In the genomic region with DNA sequence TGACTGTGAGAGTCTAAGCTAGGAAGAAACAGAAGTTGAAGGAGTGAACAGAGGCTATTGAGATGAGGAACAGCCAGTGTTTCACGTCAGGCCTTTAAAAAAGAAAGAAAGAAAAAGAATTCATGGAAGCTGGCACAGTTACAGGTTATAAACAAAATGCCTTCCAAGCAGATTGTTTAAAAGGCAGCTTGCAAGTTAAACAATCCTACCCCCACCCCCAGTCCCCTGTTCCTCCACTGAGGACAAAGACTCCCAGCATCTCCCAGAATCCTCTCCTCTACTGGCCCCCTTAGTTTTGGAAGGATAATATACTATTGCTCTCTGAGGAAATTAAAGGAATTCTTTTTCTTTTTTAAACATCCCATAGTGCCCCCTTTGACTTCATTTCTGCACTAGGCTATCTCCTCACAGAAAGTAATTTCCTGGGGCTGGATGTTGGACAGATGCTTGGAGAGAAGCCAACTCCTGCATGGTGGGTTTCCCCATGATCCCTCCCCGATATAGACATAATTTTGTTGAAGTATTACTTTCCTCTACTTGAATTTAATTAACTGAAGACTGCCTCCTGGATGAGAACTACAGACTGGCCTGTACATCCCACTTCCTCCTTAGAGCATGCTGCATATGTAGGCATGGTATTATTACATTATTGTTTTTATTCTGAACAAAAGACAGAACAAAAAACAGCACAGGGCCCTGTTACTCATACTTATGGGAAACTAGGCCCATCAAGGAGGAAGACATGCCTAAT, we compare ENCODE assay signal across 17 mouse cellular contexts. TPM values are rescaled to one million over a fixed set of nuclear protein-coding genes. Genes with fewer than 3 reads are reported as not detected.
DNase-seq lines count a peak whose midpoint lies in the region; ATAC-seq and TF ChIP-seq lines count a peak whose summit lies in the region.
"Had no signal": no experiment of that assay in that cellular context is flagged by ENCODE, and none has a peak within 500 bp of the region (broad histone marks: within the 10 kb centered on the region; RNA-seq: fewer than 3 reads in every experiment).

No protein-coding gene starts in this region.

- TF ChIP-seq POLR2A in brain, embryonic 14.5 days (IDR thresholded peaks at IDR 0.05; ENCODE audit: borderline replicate concordance, extremely low read depth, insufficient read depth, insufficient read length, poor library complexity, severe bottlenecking), result no peak

- no peak overlapping the region for H3K9ac ChIP-seq in forebrain, embryonic 14.5 days (ENCODE audit: low read length)
- no peak overlapping the region for H3K9ac ChIP-seq in forebrain, embryonic 16.5 days (replicated peaks; ENCODE audit: low read depth, low read length)
- H3K9ac ChIP-seq in limb, embryonic 13.5 days, result no peak overlapping the region
- H3K9ac ChIP-seq in liver, postnatal 0 days (replicated peaks), result no peak overlapping the region
- H3K9ac ChIP-seq: embryonic facial prominence, embryonic 15.5 days had no signal

- no peak overlapping the region for H3K4me2 ChIP-seq in forebrain, embryonic 14.5 days (ENCODE audit: low read length)
- H3K4me2 ChIP-seq in forebrain, embryonic 16.5 days (ENCODE audit: low read length), result no peak overlapping the region
- H3K4me2 ChIP-seq in limb, embryonic 13.5 days (replicated peaks), result no peak overlapping the region
- H3K4me2 ChIP-seq in liver, postnatal 0 days (ENCODE audit: low read depth, low read length), result no peak overlapping the region
- H3K4me2 ChIP-seq: embryonic facial prominence, embryonic 15.5 days had no signal

- no peaks in the 10 kb centered on the region for H3K9me3 ChIP-seq in forebrain, embryonic 14.5 days (replicated peaks; ENCODE audit: control insufficient read depth, low read length)
- no peaks in the 10 kb centered on the region for H3K9me3 ChIP-seq in forebrain, embryonic 16.5 days (ENCODE audit: control insufficient read depth, low read length)
- no peaks in the 10 kb centered on the region for H3K9me3 ChIP-seq in limb, embryonic 13.5 days
- no peaks in the 10 kb centered on the region for H3K9me3 ChIP-seq in limb, embryonic 10.5 days (replicated peaks)
- H3K9me3 ChIP-seq in liver, postnatal 0 days (ENCODE audit: low read length), result no peaks in the 10 kb centered on the region
- H3K9me3 ChIP-seq: embryonic facial prominence, embryonic 15.5 days; G1E had no signal

- H3K27ac ChIP-seq in forebrain, embryonic 14.5 days (ENCODE audit: low read depth, low read length), result no peak overlapping the region
- H3K27ac ChIP-seq in forebrain, embryonic 16.5 days (ENCODE audit: low read length), result no peak overlapping the region
- no peak overlapping the region; the same call in 1 of the 2 replicates for H3K27ac ChIP-seq in limb, embryonic 13.5 days
- H3K27ac ChIP-seq in limb, embryonic 10.5 days, result no peak overlapping the region
- H3K27ac ChIP-seq in liver, postnatal 0 days (ENCODE audit: low read depth), result no peak overlapping the region
- H3K27ac ChIP-seq: embryonic facial prominence, embryonic 15.5 days had no signal

- peak; percentile 32 for DNase-seq in forebrain, embryonic 14.5 days (ENCODE audit: low spot score)
- no peak for DNase-seq in limb, embryonic 10.5 days (ENCODE audit: low spot score)
- DNase-seq in brain, embryonic 14.5 days (ENCODE audit: low read depth), result peak; percentile 51
- DNase-seq in lung, postnatal 14 days, result peak; percentile 3
- DNase-seq in liver, postnatal 0 days, result no peak
- DNase-seq: adrenal gland, postnatal 14 days; cerebellum, adult 11 months; cerebellum, postnatal 14 days; gastrocnemius, postnatal 25 days; kidney, adult 11 months; liver; thymus, postnatal 36 days had no signal

- 34% methylated on average over 2 of the region's 2 CpGs for WGBS in forebrain, embryonic 14.5 days
- WGBS in forebrain, embryonic 16.5 days, result 29% methylated on average over 2 of the region's 2 CpGs
- 33% methylated on average over 2 of the region's 2 CpGs for WGBS in limb, embryonic 13.5 days
- 88% methylated on average over 2 of the region's 2 CpGs for WGBS in limb, embryonic 10.5 days
- 62% methylated on average over 2 of the region's 2 CpGs for WGBS in liver, postnatal 0 days (ENCODE audit: insufficient replicate concordance)

- no peak for TF ChIP-seq CTCF in brain, embryonic 14.5 days (IDR thresholded peaks at IDR 0.05; ENCODE audit: borderline replicate concordance, extremely low read depth, insufficient read depth, insufficient read length)
- no peak for TF ChIP-seq CTCF in liver, postnatal 0 days (IDR thresholded peaks at IDR 0.05; ENCODE audit: low read depth)

- TF ChIP-seq EP300 in liver, postnatal 0 days (IDR thresholded peaks at IDR 0.05; ENCODE audit: low read depth), result no peak

- 0 out of 2 replicates have a peak, but pooled peaks have one; percentile 32 for ATAC-seq in forebrain, embryonic 14.5 days
- ATAC-seq in forebrain, embryonic 16.5 days, result no peak
- peak; percentile 89 for ATAC-seq in limb, embryonic 13.5 days (ENCODE audit: low FRiP score, low read depth)
- no peak for ATAC-seq in liver, postnatal 0 days
- ATAC-seq: activated CD4-positive, CD25-positive, alpha-beta regulatory T cell, adult 4 months had no signal

- no peaks in the 10 kb centered on the region for H3K27me3 ChIP-seq in forebrain, embryonic 14.5 days (replicated peaks; ENCODE audit: control insufficient read depth, insufficient read depth, low read length)
- no peaks in the 10 kb centered on the region for H3K27me3 ChIP-seq in forebrain, embryonic 16.5 days (replicated peaks; ENCODE audit: control insufficient read depth, insufficient read depth, low read length)
- no peaks in the 10 kb centered on the region for H3K27me3 ChIP-seq in limb, embryonic 13.5 days
- no peaks in the 10 kb centered on the region for H3K27me3 ChIP-seq in limb, embryonic 10.5 days (ENCODE audit: low read depth, poor library complexity, severe bottlenecking)
- H3K27me3 ChIP-seq in liver, postnatal 0 days (ENCODE audit: insufficient read depth, low read length), result no peaks in the 10 kb centered on the region
- H3K27me3 ChIP-seq: embryonic facial prominence, embryonic 15.5 days had no signal

- no peak overlapping the region for H3K4me3 ChIP-seq in forebrain, embryonic 14.5 days (ENCODE audit: low read depth, low read length)
- H3K4me3 ChIP-seq in forebrain, embryonic 16.5 days (replicated peaks; ENCODE audit: low read length), result no peak overlapping the region
- H3K4me3 ChIP-seq in limb, embryonic 13.5 days, result no peak overlapping the region
- no peak overlapping the region for H3K4me3 ChIP-seq in limb, embryonic 10.5 days
- no peak overlapping the region for H3K4me3 ChIP-seq in liver, postnatal 0 days (ENCODE audit: low read depth, low read length)
- H3K4me3 ChIP-seq: embryonic facial prominence, embryonic 15.5 days had no signal

- peaks cover 7% of the 10 kb centered on the region; the same call in 1 of the 2 replicates for H3K4me1 ChIP-seq in forebrain, embryonic 14.5 days (ENCODE audit: control insufficient read depth, insufficient read depth, low read length)
- peaks cover 6% of the 10 kb centered on the region for H3K4me1 ChIP-seq in forebrain, embryonic 16.5 days (replicated peaks; ENCODE audit: control insufficient read depth, insufficient read depth, low read length)
- peaks cover 6% of the 10 kb centered on the region; the same call in 1 of the 2 replicates for H3K4me1 ChIP-seq in limb, embryonic 13.5 days
- H3K4me1 ChIP-seq in limb, embryonic 10.5 days, result no peaks in the 10 kb centered on the region
- no peaks in the 10 kb centered on the region for H3K4me1 ChIP-seq in liver, postnatal 0 days (ENCODE audit: insufficient read depth)
- H3K4me1 ChIP-seq: embryonic facial prominence, embryonic 15.5 days had no signal

- H3K36me3 ChIP-seq in forebrain, embryonic 14.5 days (ENCODE audit: control insufficient read depth, insufficient read depth, low read length), result no peaks in the 10 kb centered on the region
- no peaks in the 10 kb centered on the region for H3K36me3 ChIP-seq in forebrain, embryonic 16.5 days (ENCODE audit: control insufficient read depth, insufficient read depth)
- no peaks in the 10 kb centered on the region for H3K36me3 ChIP-seq in limb, embryonic 13.5 days
- no peaks in the 10 kb centered on the region for H3K36me3 ChIP-seq in limb, embryonic 10.5 days
- no peaks in the 10 kb centered on the region for H3K36me3 ChIP-seq in liver, postnatal 0 days (replicated peaks; ENCODE audit: insufficient read depth, low read length)
- H3K36me3 ChIP-seq: embryonic facial prominence, embryonic 15.5 days; G1E had no signal

RNA-seq across cellular contexts. Expression of gene Fbxo30, which starts 30.7 kb away (rescaled TPM):
- polyA plus RNA-seq in forebrain, embryonic 14.5 days (2014; fragmentation: Nextera tagmentation; extraction: Ambion mirVana), result 15.1 and 16.4 TPM in 2 replicates
- 26.1 and 27.5 TPM in 2 replicates for polyA plus RNA-seq in forebrain, embryonic 16.5 days (2015; fragmentation: Nextera tagmentation; extraction: Ambion mirVana)
- polyA plus RNA-seq in limb, embryonic 13.5 days (2015; fragmentation: Nextera tagmentation; extraction: Ambion mirVana), result 45.1 and 46.1 TPM in 2 replicates
- polyA plus RNA-seq in limb, embryonic 10.5 days (2016; fragmentation: Nextera tagmentation; extraction: Ambion mirVana), result 50.6 and 55.8 TPM in 2 replicates
- polyA plus RNA-seq in brain, embryonic 14.5 days (2012; rRNA removed), result 7.9 and 10.0 TPM in 2 replicates
- 19.5 TPM in 2 replicates for polyA plus RNA-seq in liver, postnatal 0 days (2015; fragmentation: Nextera tagmentation; extraction: Ambion mirVana)

Comparison
In these comparisons a context has a peak if more than half of its experiments do, and no peak if none do; other contexts are left out.
1. ATAC-seq: peak in forebrain, embryonic 14.5 days (single experiment) and limb, embryonic 13.5 days (single experiment); none in forebrain, embryonic 16.5 days (single experiment) and liver, postnatal 0 days (single experiment).
2. DNase-seq: peak in forebrain, embryonic 14.5 days (single experiment), brain, embryonic 14.5 days (single experiment) and lung, postnatal 14 days (single experiment); none in limb, embryonic 10.5 days (single experiment) and liver, postnatal 0 days (single experiment).